Mouse (Mus musculus): Measurements from ENCODE around the gene B3gnt6. TPM values are rescaled to one million over a fixed set of nuclear protein-coding genes. Genes with fewer than 3 reads are reported as not detected.
"Not testable (repeated sequence)": the region's sequence is repeated elsewhere in the genome, so short reads cannot be mapped to it uniquely, and the experiment has no call there.

Gene B3gnt6
- polyA plus RNA-seq, 1 experiment from 2014 or later = not detected

DNA sequence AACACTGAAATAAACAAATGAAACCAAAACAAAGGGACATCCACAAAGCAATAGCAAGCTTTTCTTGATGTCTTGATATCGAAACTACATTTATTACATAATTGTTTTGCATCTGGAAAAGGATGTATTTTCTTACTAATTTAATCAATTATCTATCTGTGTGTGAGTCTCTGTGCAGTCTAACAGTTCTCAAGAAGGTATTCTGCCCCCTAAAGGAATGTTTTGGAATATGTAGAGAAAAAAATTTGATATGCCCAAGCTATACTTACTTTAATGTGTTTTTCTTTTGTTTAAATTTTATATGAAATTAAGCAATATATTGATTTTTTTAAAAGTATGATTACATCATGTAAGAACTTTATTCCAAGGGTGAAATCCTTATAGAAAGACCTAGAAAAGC, 8.7 kb downstream of the B3gnt6 start:
- Histone ChIP-seq H3K27me3 (peaks cover 46% of the 10 kb centered on the region), H3K27ac (no peak overlapping the region), H3K4me3 (no peak overlapping the region), H3K4me2 (replicated peaks) (no peak overlapping the region), H3K4me1 (peaks cover 14% of the 10 kb centered on the region), H3K36me3 (no peaks in the 10 kb centered on the region), H3K9me3 (no peaks in the 10 kb centered on the region), H3K9ac (no peak overlapping the region)
- no peak for ATAC-seq (ENCODE audit: low FRiP score, low read depth)
- WGBS = 85% methylated on average over 1 of the region's 1 CpGs

DNA sequence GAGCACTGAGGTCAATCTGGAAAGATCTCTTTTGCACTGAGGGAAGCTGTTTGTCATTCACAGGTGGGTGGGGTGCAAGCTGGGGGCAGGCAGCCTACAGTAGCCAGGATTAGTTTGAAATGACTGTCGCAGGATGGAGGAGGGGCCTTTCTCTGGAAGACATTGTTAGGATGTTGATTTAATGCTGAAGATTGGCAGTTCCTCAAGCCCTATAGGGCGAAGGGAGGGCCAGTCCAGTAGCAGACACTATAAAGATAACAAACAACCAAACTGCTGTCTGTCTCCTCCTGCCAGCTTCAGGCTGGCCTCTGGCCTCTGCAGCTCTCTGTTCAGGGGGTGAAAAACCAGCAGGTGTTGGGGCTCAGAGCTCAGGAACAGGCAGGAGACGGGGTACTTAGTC, 9.5 kb downstream of the B3gnt6 start:
- Histone ChIP-seq H3K27ac (no peak overlapping the region), H3K36me3 (no peaks in the 10 kb centered on the region), H3K4me3 (no peak overlapping the region), H3K9ac (no peak overlapping the region), H3K27me3 (peaks cover 38% of the 10 kb centered on the region), H3K4me2 (replicated peaks) (no peak overlapping the region), H3K4me1 (peaks cover 14% of the 10 kb centered on the region), H3K9me3 (no peaks in the 10 kb centered on the region)
- no peak for ATAC-seq (ENCODE audit: low FRiP score, low read depth)
- WGBS = 42% methylated on average over 3 of the region's 3 CpGs

GRCm38 (mm10) chr7:98188680-98189079, 10.6 kb downstream of the B3gnt6 start:
- Histone ChIP-seq H3K27me3 (peaks cover 27% of the 10 kb centered on the region), H3K4me1 (peaks cover 5% of the 10 kb centered on the region), H3K9ac (no peak overlapping the region), H3K9me3 (no peaks in the 10 kb centered on the region), H3K4me3 (no peak overlapping the region), H3K4me2 (replicated peaks) (no peak overlapping the region), H3K36me3 (no peaks in the 10 kb centered on the region), H3K27ac (no peak overlapping the region)
- WGBS = 85% methylated on average over 2 of the region's 2 CpGs
- ATAC-seq (ENCODE audit: low FRiP score, low read depth) = no peak

DNA sequence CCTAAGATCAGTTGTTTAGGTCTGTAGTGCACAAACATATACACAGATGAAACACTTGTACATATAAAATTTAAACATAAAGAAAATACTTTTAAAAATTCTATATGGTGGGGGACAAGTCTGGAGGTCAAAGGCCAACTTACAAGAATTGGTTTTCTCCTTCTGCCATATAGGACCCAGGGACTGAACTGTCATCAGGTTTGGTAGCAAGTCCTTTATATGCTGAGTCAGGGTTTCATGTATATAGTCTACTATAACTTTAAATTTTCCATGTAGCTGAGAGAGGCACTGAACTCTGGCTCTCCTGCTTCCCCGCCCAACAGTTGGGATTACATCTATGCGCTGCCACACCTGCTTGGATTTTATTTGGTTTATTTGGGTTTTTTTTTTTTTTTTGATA, 11.0 kb downstream of the B3gnt6 start:
- H3K4me2 ChIP-seq (replicated peaks) = no peak overlapping the region
- no peak overlapping the region for H3K9ac ChIP-seq
- H3K27me3 ChIP-seq = peaks cover 23% of the 10 kb centered on the region
- no peaks in the 10 kb centered on the region for H3K36me3 ChIP-seq
- no peak for ATAC-seq (ENCODE audit: low FRiP score, low read depth)
- WGBS = 89% methylated on average over 2 of the region's 2 CpGs
- no peak overlapping the region for H3K27ac ChIP-seq
- H3K4me3 ChIP-seq = no peak overlapping the region
- H3K9me3 ChIP-seq = no peaks in the 10 kb centered on the region
- H3K4me1 ChIP-seq = peaks cover 1% of the 10 kb centered on the region

DNA sequence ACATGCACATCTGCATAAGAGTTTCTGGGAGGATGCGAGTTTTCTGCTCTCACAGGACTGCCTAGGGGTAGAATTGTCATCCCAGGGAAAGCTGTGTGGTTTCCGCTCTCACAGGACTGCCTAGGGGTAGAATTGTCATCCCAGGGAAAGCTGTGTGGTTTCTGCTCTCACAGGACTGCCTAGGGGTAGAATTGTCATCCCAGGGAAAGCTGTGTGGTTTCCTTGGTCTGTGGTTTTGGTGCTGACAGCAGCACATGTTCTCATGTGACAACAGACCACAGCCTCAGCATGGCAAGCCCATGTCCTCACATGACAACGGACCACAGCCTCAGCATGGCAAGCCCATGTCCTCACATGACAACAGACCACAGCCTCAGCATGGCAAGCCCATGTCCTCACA, 11.9 kb downstream of the B3gnt6 start:
- H3K36me3 ChIP-seq; H3K9me3 ChIP-seq; ATAC-seq (ENCODE audit: low FRiP score, low read depth); H3K9ac ChIP-seq; H3K4me2 ChIP-seq (replicated peaks); H3K27ac ChIP-seq; H3K4me1 ChIP-seq; H3K4me3 ChIP-seq: not testable (repeated sequence)
- peaks cover 14% of the 10 kb centered on the region for H3K27me3 ChIP-seq
- 72% methylated on average over 3 of the region's 3 CpGs for WGBS

GRCm38 (mm10) chr7:98186637-98187036, 12.6 kb downstream of the B3gnt6 start:
- no peaks in the 10 kb centered on the region for H3K36me3 ChIP-seq
- no peak overlapping the region for H3K27ac ChIP-seq
- no peak for ATAC-seq (ENCODE audit: low FRiP score, low read depth)
- H3K27me3 ChIP-seq = peaks cover 7% of the 10 kb centered on the region
- H3K9me3 ChIP-seq = no peaks in the 10 kb centered on the region
- no peak overlapping the region for H3K4me2 ChIP-seq (replicated peaks)
- 81% methylated on average over 8 of the region's 8 CpGs for WGBS
- no peaks in the 10 kb centered on the region for H3K4me1 ChIP-seq
- H3K9ac ChIP-seq = no peak overlapping the region
- no peak overlapping the region for H3K4me3 ChIP-seq

- no peak overlapping the region for H3K27ac ChIP-seq
- ATAC-seq (ENCODE audit: low FRiP score, low read depth) = no peak
- WGBS = 84% methylated on average over 6 of the region's 6 CpGs
- no peak overlapping the region for H3K4me3 ChIP-seq
- no peak overlapping the region for H3K4me2 ChIP-seq (replicated peaks)
- no peaks in the 10 kb centered on the region for H3K27me3 ChIP-seq
- no peak overlapping the region for H3K9ac ChIP-seq
- no peaks in the 10 kb centered on the region for H3K9me3 ChIP-seq
- no peaks in the 10 kb centered on the region for H3K4me1 ChIP-seq
- no peaks in the 10 kb centered on the region for H3K36me3 ChIP-seq
Observed at GRCm38 (mm10) chr7:98185326-98185725, 14.0 kb downstream of the B3gnt6 start.

DNA sequence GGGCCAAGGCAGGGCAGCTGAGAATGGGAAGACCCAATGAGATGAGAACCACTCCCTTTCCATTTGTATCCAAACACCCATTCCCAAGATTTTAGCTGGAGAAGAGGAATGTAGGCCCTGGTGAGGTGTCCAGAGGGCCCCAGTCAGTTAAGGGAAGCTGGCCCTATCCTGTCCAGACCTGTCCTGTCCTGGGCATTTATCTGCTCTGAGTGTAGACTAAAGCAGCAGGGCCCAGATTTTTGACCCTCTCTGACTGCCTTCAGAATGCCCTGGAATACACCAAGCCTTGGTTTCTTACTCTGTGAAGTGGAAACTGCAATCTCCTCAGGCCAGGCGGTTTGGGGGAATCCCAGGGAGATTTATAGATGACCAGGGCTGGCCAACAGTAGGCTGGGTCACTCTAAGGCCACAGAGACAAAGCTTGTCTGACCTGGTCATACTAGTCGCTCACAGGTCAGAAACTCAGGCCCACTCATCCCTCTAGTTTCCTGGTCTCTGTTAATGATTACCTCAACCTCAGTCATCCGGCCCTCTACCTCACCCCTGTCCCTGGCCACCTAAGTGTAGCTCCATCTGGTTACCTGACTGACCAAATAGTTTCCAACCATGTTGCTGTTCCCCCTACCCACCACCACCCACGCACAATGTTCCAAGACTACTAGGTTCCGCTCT, 20.6 kb downstream of the B3gnt6 start:
- peak overlapping the region; percentile 80 for H3K4me2 ChIP-seq (replicated peaks)
- WGBS = 86% methylated on average over 5 of the region's 5 CpGs
- H3K9ac ChIP-seq = peak overlapping the region; percentile 76
- no peaks in the 10 kb centered on the region for H3K36me3 ChIP-seq
- peak; percentile 21; the same call in 1 of the 2 replicates for ATAC-seq (ENCODE audit: low FRiP score, low read depth)
- peak overlapping the region; percentile 79 for H3K4me3 ChIP-seq
- H3K27ac ChIP-seq = no peak overlapping the region
- H3K4me1 ChIP-seq = peaks cover 10% of the 10 kb centered on the region
- H3K9me3 ChIP-seq = no peaks in the 10 kb centered on the region
- H3K27me3 ChIP-seq = no peaks in the 10 kb centered on the region

GRCm38 (mm10) chr7:98177929-98178559, 21.2 kb downstream of the B3gnt6 start, which contains the start of gene Capn5:
Gene Capn5 (minus strand): TSS chr7:98178274.
- H3K9me3 ChIP-seq = no peaks in the 10 kb centered on the region
- H3K9ac ChIP-seq = peak within 1 kb of the TSS; percentile 76
- no peaks in the 10 kb centered on the region for H3K27me3 ChIP-seq
- no peaks in the 10 kb centered on the region for H3K36me3 ChIP-seq
- WGBS = 2% methylated on average over 35 of the region's 44 CpGs
- peaks cover 10% of the 10 kb centered on the region for H3K4me1 ChIP-seq
- H3K27ac ChIP-seq = no peak within 1 kb of the TSS
- ATAC-seq (ENCODE audit: low FRiP score, low read depth) = peak; percentile 87
- peak within 1 kb of the TSS; percentile 80 for H3K4me2 ChIP-seq (replicated peaks)
- H3K4me3 ChIP-seq = peak within 1 kb of the TSS; percentile 79

- H3K36me3 ChIP-seq = no peaks in the 10 kb centered on the region
- peak overlapping the region; percentile 76 for H3K9ac ChIP-seq
- no peak for ATAC-seq (ENCODE audit: low FRiP score, low read depth)
- 9% methylated on average over 9 of the region's 9 CpGs for WGBS
- H3K4me1 ChIP-seq = peaks cover 10% of the 10 kb centered on the region
- no peaks in the 10 kb centered on the region for H3K27me3 ChIP-seq
- H3K27ac ChIP-seq = no peak overlapping the region
- peak overlapping the region; percentile 80 for H3K4me2 ChIP-seq (replicated peaks)
- H3K9me3 ChIP-seq = no peaks in the 10 kb centered on the region
- peak overlapping the region; percentile 79 for H3K4me3 ChIP-seq
Observed at GRCm38 (mm10) chr7:98177566-98177928, 21.7 kb downstream of the B3gnt6 start.

GRCm38 (mm10) chr7:98177071-98177485, 22.2 kb downstream of the B3gnt6 start:
- no peak overlapping the region; the same call in 1 of the 2 replicates for H3K9ac ChIP-seq
- peak overlapping the region; percentile 79 for H3K4me3 ChIP-seq
- no peak for ATAC-seq (ENCODE audit: low FRiP score, low read depth)
- H3K27me3 ChIP-seq = no peaks in the 10 kb centered on the region
- H3K4me2 ChIP-seq (replicated peaks) = peak overlapping the region; percentile 80
- H3K36me3 ChIP-seq = no peaks in the 10 kb centered on the region
- H3K27ac ChIP-seq = no peak overlapping the region
- H3K9me3 ChIP-seq = no peaks in the 10 kb centered on the region
- H3K4me1 ChIP-seq = peaks cover 10% of the 10 kb centered on the region
- WGBS = 61% methylated on average over 2 of the region's 2 CpGs

DNA sequence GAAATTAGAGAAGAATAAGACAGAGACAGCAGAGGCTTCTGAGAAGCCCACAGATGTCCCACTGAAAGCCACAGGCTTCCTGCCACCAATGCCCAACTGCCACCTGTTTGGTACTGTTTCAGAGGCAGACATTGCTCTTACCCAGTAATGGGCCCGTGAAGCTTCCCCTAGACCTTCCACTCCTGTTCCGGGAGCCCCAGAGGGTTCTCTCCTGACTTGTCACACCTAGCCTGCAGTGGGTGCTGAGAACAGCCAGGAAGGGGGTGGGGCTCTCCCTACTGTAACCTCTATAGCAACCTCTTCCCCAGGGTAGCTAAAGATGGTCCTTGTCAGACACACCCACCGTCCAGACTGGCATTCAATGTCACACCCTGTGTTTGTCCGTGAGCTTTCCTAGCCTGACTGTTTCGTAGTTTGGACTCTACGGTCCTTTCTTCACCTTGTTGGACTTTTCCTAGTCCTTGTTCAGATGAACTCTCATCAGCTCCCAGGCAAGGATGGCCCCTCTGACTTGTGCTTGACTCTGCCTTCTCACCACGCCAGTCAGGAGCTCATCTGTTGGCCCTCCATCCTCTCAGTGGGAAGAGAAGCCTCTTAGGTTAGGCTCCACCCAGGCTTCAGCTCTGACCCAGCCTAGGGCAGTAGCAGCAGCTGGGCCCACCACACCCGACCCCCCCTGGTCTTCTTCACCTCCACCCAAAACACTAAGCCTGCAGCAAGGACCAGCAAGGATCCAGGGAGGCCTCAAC, 22.8 kb downstream of the B3gnt6 start:
- 64% methylated on average over 8 of the region's 8 CpGs for WGBS
- Histone ChIP-seq H3K4me2 (replicated peaks) (peak overlapping the region; percentile 80), H3K36me3 (no peaks in the 10 kb centered on the region), H3K27ac (no peak overlapping the region), H3K9me3 (no peaks in the 10 kb centered on the region), H3K4me1 (peaks cover 13% of the 10 kb centered on the region), H3K9ac (no peak overlapping the region), H3K27me3 (no peaks in the 10 kb centered on the region), H3K4me3 (no peak overlapping the region)
- no peak for ATAC-seq (ENCODE audit: low FRiP score, low read depth)

All from limb, embryonic 13.5 days (tissue).